Mouse (Mus musculus): ENCODE data around the gene Helz. TPM values are rescaled to one million over a fixed set of nuclear protein-coding genes. Genes with fewer than 3 reads are reported as not detected.
A peak's percentile ranks its signal among the peaks of the same experiment; 100 is the strongest.

Helz gene
- total RNA-seq, 4 experiments from 2014 or later, result 25.1 to 29.3 (median 26.2) TPM

DNA sequence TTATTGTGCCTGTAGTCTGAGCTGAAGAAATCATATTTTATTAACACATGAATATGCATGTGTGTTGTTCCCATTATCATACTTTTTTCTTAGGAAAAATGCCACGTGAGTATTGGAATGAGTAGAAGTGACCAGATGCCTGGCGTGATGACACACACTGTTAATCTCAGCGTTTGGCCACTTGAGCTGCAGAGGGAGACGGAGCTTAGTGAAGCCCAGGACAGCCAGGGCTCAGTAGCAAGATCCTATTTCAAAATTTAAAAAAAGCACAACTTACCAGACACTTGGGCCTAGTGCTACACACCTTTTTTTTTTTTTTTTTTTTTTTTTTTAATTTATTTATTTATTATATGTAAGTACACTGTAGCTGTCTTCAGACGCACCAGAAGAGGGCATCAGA lies 68.0 kb downstream of the Helz start:
- DNase-seq (ENCODE audit: low spot score), result no peak

GRCm38 (mm10) chr11:107617976-107618375 lies 70.2 kb downstream of the Helz start:
- DNase-seq (ENCODE audit: low spot score), result no peak

GRCm38 (mm10) chr11:107624661-107625060 lies 76.9 kb downstream of the Helz start:
- DNase-seq (ENCODE audit: low spot score), result no peak

DNA sequence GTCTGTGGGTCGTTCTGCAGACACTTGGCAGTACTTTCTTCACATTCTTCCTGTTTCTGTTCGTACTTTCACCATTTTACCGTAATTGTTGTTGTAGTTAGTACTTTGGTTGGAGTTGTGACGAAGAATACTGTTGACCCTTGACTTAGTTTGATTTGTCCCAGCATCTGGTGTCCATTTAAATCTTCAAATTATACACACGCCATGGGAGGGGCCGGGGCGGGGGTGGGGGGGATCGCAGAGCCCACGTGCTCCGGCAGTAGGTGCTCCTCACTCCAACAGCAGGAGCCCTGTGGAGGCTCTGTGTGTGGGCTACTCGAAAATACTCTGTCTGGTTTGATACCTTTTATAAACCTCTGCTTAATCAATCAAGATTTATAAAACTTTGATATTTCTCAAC lies 78.0 kb downstream of the Helz start:
- no peak for DNase-seq (ENCODE audit: low spot score)

GRCm38 (mm10) chr11:107629504-107629903 lies 81.8 kb downstream of the Helz start:
- peak; percentile 36 for DNase-seq (ENCODE audit: low spot score)

DNA sequence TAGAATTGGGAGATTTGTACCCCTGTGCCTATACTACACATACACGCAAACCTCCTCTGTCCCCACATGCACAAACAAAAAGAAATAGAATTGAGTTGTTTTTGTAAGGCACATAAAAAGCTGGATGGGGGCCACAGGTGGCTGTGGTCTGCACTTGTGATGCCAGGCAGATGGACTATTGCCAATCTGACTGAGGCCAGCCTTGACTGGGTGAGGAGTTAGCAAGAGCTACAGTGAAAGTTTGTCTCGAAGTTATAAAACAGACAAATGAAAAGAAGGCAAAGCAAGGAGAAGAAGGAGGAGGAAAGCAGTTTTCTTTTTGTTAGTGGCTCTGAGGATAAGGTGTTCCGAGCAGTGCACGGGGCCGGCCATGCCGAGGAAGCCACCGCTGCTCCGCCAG lies 82.2 kb downstream of the Helz start:
- no peak for DNase-seq (ENCODE audit: low spot score)

- DNase-seq (ENCODE audit: low spot score), result no peak
Observed at GRCm38 (mm10) chr11:107631124-107631523, 83.4 kb downstream of the Helz start.

DNA sequence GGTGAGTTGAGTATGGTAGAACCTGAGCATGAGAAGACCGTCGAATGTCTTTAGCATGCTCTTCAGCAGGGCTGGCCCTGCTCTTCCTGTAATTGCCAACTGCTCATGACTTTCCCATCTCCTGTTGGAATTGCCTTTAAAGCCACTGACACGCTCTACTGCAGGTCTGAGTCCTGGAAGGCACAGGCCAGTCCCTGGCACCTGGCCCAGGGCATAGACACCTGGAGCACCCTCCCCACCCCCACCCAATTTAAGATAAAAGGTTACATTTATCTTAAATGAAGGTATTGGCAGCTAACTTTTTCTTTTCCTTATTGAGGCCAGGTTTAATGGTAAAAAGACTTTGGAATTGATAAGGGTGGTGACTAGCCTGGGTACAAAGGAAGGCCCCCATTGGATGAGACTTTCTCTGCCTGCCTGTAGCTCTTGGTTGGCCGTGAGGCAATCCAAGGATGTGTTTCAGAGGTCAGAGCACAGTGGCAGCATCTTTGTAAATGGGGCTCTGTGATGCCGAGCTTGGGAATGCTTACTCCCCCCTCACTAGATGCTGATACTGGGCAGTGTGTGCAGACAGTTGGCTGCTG lies 85.9 kb downstream of the Helz start:
- no peak for DNase-seq (ENCODE audit: low spot score)

DNA sequence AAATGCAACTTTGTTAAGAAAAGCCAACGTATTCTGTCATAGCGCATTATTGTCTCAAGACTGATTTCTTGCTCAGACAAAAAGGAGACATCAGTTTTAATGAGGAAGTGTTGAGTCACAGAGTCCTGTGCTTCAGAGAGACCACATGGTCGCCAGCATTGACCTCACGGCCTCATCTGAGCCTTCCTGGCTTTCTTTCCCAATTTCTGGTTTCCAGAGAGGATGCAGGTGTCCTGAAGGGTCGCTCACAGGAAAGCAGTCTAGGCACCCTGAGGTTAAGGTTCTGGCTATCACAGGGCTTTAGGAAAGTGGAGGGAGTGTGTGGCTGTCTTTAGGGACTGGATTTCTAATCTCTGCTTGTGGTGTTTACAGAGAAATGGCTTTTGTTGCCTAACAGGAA lies 90.4 kb downstream of the Helz start:
- DNase-seq (ENCODE audit: low spot score), result no peak

- DNase-seq (ENCODE audit: low spot score), result no peak
Observed at GRCm38 (mm10) chr11:107639657-107640056, 91.9 kb downstream of the Helz start.

GRCm38 (mm10) chr11:107644461-107644860 lies 96.7 kb downstream of the Helz start:
- DNase-seq (ENCODE audit: low spot score), result no peak

DNA sequence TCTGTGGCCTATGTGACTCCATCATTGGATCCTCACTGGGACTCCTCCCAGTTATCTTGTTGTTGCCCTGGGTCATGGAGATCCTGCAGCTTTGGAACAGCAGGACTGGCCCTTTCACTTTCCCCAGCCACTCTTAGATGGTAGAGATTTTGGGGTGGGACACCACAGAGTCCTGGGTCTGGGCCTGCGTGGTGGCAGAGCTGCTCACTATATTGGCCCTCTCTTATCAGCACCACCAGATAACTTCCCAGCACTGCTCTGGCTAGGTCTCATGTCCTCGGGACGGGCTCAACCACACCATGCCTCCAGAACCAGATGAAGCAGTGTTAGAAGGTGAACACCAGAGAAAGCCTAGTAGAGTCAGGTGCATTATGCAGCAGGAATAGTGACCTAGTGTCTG lies 99.6 kb downstream of the Helz start:
- DNase-seq (ENCODE audit: low spot score), result no peak

GRCm38 (mm10) chr11:107648668-107649067 lies 100.9 kb downstream of the Helz start:
- DNase-seq (ENCODE audit: low spot score), result no peak

- no peak for DNase-seq (ENCODE audit: low spot score)
Observed at GRCm38 (mm10) chr11:107649458-107649857, 101.7 kb downstream of the Helz start.

GRCm38 (mm10) chr11:107650422-107651051 lies 102.8 kb downstream of the Helz start:
- no peak for DNase-seq (ENCODE audit: low spot score)

DNA sequence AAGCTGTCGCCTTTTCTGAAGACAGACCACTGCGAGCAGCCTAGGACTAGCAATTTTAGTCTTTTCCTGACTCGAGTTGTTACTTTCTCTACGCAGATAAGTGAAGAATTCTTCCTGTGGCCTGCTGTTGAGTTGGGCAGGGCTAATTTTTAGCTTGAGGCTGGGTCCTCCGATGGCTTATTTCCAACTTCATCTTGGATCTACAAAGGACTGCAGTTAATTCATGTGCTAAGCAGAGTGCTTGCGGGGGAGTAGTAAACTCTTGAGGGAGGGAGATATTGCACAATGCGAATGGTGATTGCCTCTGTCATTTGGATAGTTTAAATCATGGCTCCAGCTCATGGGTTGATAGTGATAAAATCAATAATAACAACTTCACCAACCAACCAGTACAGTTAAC lies 103.7 kb downstream of the Helz start:
- DNase-seq (ENCODE audit: low spot score), result no peak

GRCm38 (mm10) chr11:107652137-107652536 lies 104.4 kb downstream of the Helz start:
- no peak for DNase-seq (ENCODE audit: low spot score)

DNA sequence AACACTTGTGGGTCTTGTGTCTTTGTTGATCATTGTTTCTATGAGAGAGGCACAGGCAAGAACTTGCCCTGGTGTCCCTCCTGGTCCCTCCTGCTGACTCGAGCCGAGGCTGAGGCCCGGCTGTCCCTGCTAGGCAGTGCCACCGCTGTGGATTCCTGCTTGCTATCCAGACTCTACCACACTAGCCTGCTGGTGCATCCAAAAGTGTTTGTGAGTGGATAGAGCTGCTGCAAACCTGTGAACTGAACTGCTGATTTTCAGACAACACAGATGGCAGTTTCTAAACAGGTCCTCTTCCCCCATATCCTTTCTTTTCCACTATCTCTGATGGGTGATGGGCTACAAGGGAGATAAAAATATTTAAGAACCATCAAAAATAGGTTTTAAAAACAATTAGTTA lies 107.8 kb downstream of the Helz start:
- no peak for DNase-seq (ENCODE audit: low spot score)

DNA sequence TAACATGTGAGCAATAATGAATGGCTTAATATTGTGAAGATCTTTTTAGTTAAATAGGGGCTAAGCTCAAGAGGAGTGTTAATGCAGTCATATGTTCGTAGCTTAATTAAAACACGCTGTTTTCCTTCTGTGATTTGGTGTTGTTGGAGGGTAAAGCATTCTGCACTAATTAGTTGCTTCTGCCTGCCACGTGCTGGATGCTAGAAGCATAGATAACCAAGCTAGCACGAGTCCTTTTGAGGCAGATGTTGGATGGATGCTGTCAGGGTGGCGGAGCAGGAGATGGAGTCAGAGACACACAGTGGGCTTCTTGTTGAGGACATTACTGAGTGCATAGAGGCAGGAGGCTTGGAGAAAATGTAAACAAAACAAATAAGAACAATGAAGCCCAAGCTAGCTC lies 109.4 kb downstream of the Helz start:
- DNase-seq (ENCODE audit: low spot score), result no peak

- DNase-seq (ENCODE audit: low spot score), result no peak
Observed at GRCm38 (mm10) chr11:107660452-107660851, 112.7 kb downstream of the Helz start.

DNA sequence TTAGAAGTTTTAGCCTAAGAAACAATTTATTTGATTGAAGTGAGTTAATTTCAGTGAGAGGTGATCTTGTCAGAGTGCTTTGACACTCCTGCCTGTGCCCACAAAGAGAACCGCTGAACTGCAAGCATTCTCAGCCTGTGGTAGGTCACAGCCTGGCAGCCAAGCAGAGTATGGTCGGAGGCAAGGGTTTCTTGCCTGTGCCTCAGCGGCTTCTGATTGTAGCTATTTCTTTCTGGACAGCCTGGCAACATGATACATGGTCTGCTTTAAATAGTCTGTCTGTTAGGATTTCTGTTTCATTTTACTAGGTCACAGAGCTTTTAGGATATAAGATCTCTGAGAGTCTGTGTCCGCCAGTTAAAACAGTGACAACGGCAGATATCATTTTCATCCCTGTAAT lies 114.9 kb downstream of the Helz start:
- DNase-seq (ENCODE audit: low spot score), result no peak

DNA sequence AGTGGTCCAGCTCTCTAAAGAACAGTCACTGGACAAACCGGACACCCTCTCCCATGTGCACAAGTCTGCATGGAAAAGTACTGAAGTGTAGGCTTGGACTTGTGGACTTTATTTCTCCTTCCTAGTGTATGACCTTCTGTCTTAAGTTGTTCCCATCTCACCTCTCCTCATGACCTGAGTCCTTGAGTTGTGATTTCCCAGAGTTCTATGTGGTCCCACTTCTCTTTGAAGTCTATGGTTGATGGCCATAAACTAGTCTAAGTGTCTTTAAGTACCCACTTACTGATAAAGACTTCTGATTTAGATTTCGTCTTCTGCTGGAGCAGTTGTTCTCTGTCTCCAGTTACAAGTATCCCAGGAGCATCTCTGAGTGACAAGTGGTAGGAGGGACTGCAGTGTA lies 119.8 kb downstream of the Helz start:
- DNase-seq (ENCODE audit: low spot score), result no peak

DNA sequence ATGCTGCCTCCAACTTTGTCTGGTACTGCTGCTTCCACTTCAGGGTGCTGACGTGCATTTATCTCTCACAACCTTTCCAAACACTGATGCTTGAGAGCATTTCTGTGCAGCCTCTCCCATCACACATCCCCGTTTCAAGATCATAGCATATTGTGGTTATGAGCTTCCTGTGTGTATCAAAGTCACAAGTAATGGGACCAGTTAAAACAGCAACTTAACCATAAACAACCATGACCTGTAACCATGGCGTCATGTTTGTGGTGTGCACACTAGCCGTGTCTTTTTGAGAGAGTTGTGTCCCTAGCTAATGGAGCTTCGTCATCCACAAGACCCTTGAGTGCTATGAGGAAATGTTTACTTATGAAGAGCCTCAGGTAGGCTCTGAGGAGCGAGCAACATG lies 120.5 kb downstream of the Helz start:
- no peak for DNase-seq (ENCODE audit: low spot score)

DNA sequence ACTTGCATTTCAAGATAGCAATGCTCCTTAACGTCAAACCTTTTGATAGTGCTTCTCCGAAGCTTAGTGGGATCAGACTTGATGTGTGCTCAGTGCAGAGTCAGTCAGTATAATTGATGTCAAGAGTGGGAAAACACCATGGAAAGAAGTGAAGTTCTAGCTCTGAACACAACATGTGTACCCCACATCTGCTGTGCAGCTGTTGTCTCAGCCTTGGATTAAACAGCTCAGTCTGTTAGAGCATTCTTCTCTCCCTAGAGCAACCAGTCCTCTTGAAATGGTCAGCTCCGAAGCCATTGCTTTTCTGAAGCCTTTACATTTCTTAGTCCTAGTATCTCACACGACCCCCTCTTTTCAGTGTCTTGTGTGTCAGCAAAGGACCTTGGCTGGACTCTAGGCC lies 121.2 kb downstream of the Helz start:
- no peak for DNase-seq (ENCODE audit: low spot score)

Measured in heart, adult 8-10 months (tissue).